Mouse (Mus musculus) testis, adult 2 months (tissue): ENCODE results near the gene Pde11a. TPM values are rescaled to one million over a fixed set of nuclear protein-coding genes. Genes with fewer than 3 reads are reported as not detected.

Experiments
- H3K27ac ChIP-seq: fragments of 200-500 bp; 2 replicates; pipeline ENCODE4 v1.5.1; 2012; ENCODE audit warnings: low read depth, low read length; ENCODE audit not compliant: control insufficient read depth, insufficient read depth
- H3K27me3 ChIP-seq: fragments of 200-500 bp; 2 replicates; pipeline ENCODE4 v1.6.1; 2012; ENCODE audit warnings: mild to moderate bottlenecking, low read length, moderate library complexity; ENCODE audit not compliant: control insufficient read depth, insufficient read depth
- H3K36me3 ChIP-seq: fragments of 200-500 bp; 2 replicates; pipeline ENCODE4 v1.6.1; 2012; ENCODE audit warnings: mild to moderate bottlenecking, low read length; ENCODE audit not compliant: control insufficient read depth, insufficient read depth
- H3K4me1 ChIP-seq: fragments of 200-500 bp; 2 replicates; pipeline ENCODE4 v1.6.1; 2012; ENCODE audit warnings: low read length; ENCODE audit not compliant: control insufficient read depth, insufficient read depth
- H3K4me3 ChIP-seq: fragments of 200-500 bp; 2 replicates; pipeline ENCODE4 v1.5.1; 2012; ENCODE audit warnings: low read depth, mild to moderate bottlenecking, low read length, moderate library complexity, mixed read lengths; ENCODE audit not compliant: control insufficient read depth
- CTCF ChIP-seq: fragments of 200-500 bp; IDR thresholded peaks from 2 replicates; pipeline ENCODE4 v1.5.1; 2012; ENCODE audit warnings: low read depth, mild to moderate bottlenecking, inconsistent platforms, low read length, moderate library complexity; ENCODE audit not compliant: control insufficient read depth, insufficient read depth, insufficient replicate concordance
- POLR2A ChIP-seq: fragments of 200-500 bp; IDR thresholded peaks from 2 replicates; pipeline ENCODE4 v1.6.1; 2012; ENCODE audit warnings: low read depth, mild to moderate bottlenecking, inconsistent platforms, low read length, moderate library complexity; ENCODE audit not compliant: control insufficient read depth
- polyA plus RNA-seq: library from polyadenylated mRNA; depleted of rRNA; stranded (reverse); fragments of >200 nt; gene quantifications from 2 replicates; pipeline ENCODE4 v1.2.3, GENCODE M21; 2012

Pde11a gene
- polyA plus RNA-seq, 1 experiment: 0.53 TPM

DNA sequence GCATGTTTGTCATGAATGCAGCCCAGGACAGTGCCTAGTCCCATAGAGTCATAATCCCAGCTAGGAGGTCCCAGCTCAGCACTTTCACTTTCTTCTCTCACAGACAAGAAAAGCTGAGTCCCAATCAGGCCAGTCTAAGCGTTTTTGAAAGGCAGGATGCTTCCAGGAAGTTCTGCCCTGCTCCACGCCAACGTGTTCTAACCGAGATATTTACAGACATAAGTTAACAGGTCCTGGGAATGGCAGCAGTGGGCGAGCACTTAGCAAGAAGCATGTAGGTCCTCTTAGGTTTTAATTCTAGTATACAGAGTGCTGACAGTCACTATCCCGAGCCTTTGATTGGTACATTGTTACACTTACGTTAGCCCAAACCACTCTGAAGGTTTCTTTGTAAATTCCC, 273.3 kb downstream of the Pde11a start:
- TF ChIP-seq CTCF (no peak), POLR2A (no peak)
- Histone ChIP-seq H3K27ac (no peak overlapping the region), H3K27me3 (no peaks in the 10 kb centered on the region)

DNA sequence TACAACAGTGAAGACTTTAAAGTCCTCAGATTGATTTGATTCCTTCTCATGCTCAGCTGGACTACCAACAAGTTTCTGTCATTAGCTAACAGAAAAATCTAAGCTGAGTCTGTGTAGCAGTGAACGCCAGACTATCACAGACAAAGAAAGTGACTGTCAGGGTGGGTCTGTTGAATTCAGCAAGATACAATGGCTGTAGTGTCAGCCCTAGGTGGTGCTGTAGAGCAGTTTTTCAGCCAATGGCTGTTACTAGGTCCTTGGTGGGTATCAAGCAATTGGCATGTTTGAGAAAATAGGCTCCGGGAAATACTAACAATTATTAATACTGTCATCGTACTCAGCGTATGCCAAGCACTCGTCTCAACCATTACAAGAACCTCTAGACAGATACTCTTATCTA, 274.5 kb downstream of the Pde11a start:
- H3K27ac ChIP-seq: no peak overlapping the region
- peaks cover 4% of the 10 kb centered on the region; the same call in 1 of the 2 replicates for H3K4me1 ChIP-seq
- TF ChIP-seq POLR2A: no peak
- TF ChIP-seq CTCF: no peak
- no peaks in the 10 kb centered on the region for H3K36me3 ChIP-seq
- H3K27me3 ChIP-seq: no peaks in the 10 kb centered on the region
- H3K4me3 ChIP-seq: no peak overlapping the region

More for the DNA sequence above, 273.3 kb downstream of the Pde11a start:
- no peaks in the 10 kb centered on the region for H3K36me3 ChIP-seq
- H3K4me1 ChIP-seq: peaks cover 4% of the 10 kb centered on the region; the same call in 1 of the 2 replicates
- no peak overlapping the region for H3K4me3 ChIP-seq

DNA sequence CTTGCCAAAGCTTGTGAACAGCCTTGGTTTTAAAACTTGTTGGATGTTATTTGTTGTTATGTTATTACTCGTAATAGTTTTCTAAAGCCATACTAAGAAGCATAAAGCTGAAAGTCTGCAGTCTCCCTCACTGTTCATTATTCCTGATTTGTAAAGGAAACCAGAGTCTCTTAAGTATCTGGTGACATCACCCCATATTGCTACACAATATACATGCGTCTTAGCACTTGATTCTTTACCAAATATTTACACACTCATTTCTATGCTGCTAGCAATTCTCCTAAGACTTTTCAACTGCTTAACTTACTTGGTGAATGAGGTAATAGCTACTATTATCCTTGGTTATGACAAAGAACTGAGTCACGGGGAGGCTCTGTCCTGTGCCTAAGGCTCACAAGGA, 278.4 kb downstream of the Pde11a start:
- Histone ChIP-seq H3K4me3 (no peak overlapping the region), H3K27me3 (no peaks in the 10 kb centered on the region), H3K4me1 (peaks cover 4% of the 10 kb centered on the region; the same call in 1 of the 2 replicates), H3K36me3 (no peaks in the 10 kb centered on the region), H3K27ac (no peak overlapping the region)
- no peak for TF ChIP-seq POLR2A
- TF ChIP-seq CTCF: no peak

DNA sequence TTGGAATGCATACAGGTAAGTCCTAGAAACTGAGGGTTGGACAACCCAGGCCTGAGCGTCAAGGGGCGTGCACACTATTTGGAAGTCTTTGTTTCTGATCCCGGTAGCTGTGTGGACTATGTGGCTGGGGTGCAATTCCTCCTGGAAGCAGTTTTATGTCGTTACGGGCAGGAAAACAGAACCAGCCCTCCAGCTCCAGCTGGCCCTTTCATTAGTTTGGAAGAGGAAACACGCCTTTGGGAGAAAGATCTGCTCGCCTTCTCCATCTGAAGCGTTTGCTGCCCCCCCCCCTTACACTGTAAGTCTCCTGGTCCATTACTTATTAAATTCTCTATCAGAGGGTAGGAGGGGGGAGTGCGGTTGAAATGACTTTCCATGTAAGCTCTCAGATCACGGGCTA, 279.0 kb downstream of the Pde11a start:
- TF ChIP-seq CTCF: no peak
- TF ChIP-seq POLR2A: no peak
- H3K36me3 ChIP-seq: no peaks in the 10 kb centered on the region
- peaks cover 4% of the 10 kb centered on the region; the same call in 1 of the 2 replicates for H3K4me1 ChIP-seq
- no peak overlapping the region for H3K27ac ChIP-seq
- no peaks in the 10 kb centered on the region for H3K27me3 ChIP-seq
- H3K4me3 ChIP-seq: no peak overlapping the region

DNA sequence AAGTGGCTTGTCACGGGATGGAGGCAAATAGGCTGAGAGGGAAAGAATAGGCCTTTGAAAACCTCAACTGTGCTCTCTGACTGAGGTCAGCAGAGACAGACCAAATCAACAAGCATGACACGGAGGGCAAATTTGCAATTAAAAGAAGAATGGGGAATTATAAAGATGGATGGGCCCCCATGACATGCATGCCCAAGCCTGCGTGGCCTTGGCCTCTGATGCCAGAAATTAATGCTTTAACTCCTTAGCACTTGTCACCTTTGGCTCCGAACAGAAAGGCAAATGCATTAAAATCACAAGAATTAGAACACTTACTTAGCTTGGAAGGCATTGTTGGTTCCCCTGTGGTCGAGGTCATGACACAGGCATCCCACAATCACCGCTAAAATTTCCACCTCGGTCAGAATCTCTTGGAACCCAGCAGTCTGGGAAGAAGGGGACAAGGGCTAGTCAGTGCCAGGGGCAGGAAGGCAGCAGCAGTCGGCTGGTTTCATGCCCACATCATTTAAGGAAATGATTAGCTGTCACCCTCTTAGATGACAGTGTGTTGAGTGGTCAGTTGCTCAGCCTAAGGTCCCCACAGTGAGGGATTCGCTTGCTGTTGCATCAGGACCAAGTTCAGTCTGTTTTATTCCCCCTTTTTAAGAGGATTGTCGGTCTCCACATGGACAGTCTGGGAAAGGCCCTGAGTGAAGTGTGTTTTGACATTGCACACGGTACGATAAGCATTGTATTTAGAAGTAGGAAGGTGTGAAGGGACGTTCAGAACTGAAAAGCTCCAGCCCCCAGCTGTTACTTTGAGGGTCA, 279.7 kb downstream of the Pde11a start:
- Histone ChIP-seq H3K27me3 (no peaks in the 10 kb centered on the region), H3K27ac (no peak overlapping the region), H3K4me3 (no peak overlapping the region), H3K36me3 (no peaks in the 10 kb centered on the region), H3K4me1 (peaks cover 4% of the 10 kb centered on the region; the same call in 1 of the 2 replicates)
- TF ChIP-seq CTCF (no peak), POLR2A (no peak)

DNA sequence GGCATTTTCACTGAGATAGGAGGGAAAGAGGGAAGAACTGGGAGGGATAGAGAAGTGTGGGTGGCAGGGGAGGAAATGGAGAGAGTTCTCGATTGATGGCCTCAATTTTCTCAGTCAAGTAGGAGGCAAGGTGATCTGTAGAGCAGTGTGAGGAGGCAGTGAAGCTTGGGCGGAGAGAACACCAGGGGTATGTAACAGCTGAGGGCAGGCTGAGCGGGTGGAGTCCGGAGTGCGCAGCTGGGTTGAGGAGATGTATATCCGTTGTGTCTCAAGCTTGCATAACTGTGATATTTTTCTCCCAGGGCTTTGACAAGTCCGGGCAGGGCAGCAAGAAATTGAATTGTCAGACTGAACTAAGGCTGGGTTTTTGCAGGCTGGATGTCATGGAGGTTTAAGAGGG, 281.0 kb downstream of the Pde11a start:
- Histone ChIP-seq H3K27ac (no peak overlapping the region), H3K4me3 (no peak overlapping the region), H3K4me1 (peaks cover 4% of the 10 kb centered on the region; the same call in 1 of the 2 replicates), H3K27me3 (no peaks in the 10 kb centered on the region), H3K36me3 (no peaks in the 10 kb centered on the region)
- TF ChIP-seq CTCF: no peak
- TF ChIP-seq POLR2A: no peak

DNA sequence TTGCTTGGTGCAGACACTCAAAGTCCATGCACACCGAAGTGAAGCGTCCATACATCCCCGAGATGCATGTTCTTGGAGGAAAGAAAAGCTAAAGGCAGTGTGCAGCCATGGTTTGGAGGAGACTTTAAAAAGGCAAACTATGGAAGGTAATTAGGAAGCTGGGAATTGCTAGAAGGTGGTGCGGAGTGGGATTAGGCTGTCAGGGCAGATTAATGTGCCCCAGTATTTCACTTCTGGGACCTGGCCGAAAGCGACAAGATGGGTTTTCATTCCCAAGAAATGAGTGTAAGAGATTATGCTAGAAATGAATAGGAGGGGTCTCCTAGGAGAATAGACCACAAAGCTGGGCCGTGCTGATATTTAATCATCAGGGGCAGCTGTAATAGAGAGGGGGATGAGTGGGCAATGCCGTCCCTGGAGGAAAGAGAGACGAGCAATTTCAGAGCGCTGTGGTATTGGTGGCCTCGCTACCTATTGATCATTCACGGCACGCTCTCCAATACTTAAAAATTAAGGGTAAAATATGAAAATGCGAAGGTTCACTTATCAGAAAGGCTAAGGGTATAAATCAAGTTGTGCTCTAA, 284.7 kb downstream of the Pde11a start:
- Histone ChIP-seq H3K4me3 (no peak overlapping the region), H3K27ac (no peak overlapping the region), H3K4me1 (peaks cover 2% of the 10 kb centered on the region), H3K36me3 (no peaks in the 10 kb centered on the region), H3K27me3 (no peaks in the 10 kb centered on the region)
- TF ChIP-seq CTCF: no peak
- no peak for TF ChIP-seq POLR2A
